Mouse (Mus musculus): ENCODE data around the gene Tpcn2.

- TF ChIP-seq GATA1 (IDR thresholded peaks at IDR 0.05; ENCODE audit: borderline replicate concordance, low read length) (no peak), FLI1 (IDR thresholded peaks at IDR 0.05; ENCODE audit: low read length) (no peak)
Observed at GRCm38 (mm10) chr7:145187802-145188201, 96.0 kb downstream of the Tpcn2 start.

Measured in megakaryocyte, embryonic 14.5 days (primary cell).